In the genomic region with DNA sequence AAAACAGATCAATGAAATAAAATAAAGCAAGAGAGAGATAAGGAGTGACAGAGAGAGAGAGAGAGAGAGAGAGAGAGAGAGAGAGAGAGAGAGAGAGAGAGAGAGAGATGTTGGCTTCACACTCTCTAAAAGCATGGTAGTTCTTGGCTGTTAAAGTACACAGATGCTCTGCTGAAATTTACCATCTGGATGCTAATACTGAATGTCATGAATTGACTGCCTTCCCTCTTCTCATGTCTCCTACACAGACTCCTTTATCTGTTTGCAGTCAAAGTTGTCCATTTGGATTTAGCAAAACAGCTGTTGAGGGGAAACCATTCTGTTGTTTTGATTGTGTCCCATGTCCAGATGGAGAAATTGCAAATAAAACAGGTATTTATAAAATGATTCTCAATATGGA, we compare ENCODE assay signal across 14 mouse cellular contexts. TPM values are rescaled to one million over a fixed set of nuclear protein-coding genes. Genes with fewer than 3 reads are reported as not detected.
"Had no signal": no experiment of that assay in that cellular context is flagged by ENCODE, and none has a peak within 500 bp of the region (broad histone marks: within the 10 kb centered on the region; RNA-seq: fewer than 3 reads in every experiment).

No protein-coding gene starts in this region.

RNA-seq across cellular contexts. Expression of a gene that starts 29.2 kb away (rescaled TPM):
- total RNA-seq: megakaryocyte progenitor cell, adult 5-6 weeks; midbrain, postnatal 0 days had no signal
- polyA plus RNA-seq: lung, embryonic 15.5 days; lung, postnatal 0 days; macrophage; midbrain, embryonic 11.5 days; midbrain, embryonic 13.5 days; midbrain, embryonic 15.5 days; midbrain, postnatal 0 days; neural tube, embryonic 12.5 days; neural tube, embryonic 14.5 days; spleen, adult 2 months; stomach, embryonic 15.5 days; stomach, postnatal 0 days; thymus, postnatal 0 days had no signal
